Mouse (Mus musculus) testis, adult 2 months (tissue): ENCODE results near the gene Klhl20.

Experiments used
- CTCF ChIP-seq: fragments of 200-500 bp; IDR thresholded peaks from 2 replicates; pipeline ENCODE4 v1.5.1; 2012; ENCODE audit warnings: low read depth, mild to moderate bottlenecking, inconsistent platforms, low read length, moderate library complexity; ENCODE audit not compliant: control insufficient read depth, insufficient read depth, insufficient replicate concordance
- POLR2A ChIP-seq: fragments of 200-500 bp; IDR thresholded peaks from 2 replicates; pipeline ENCODE4 v1.6.1; 2012; ENCODE audit warnings: low read depth, mild to moderate bottlenecking, inconsistent platforms, low read length, moderate library complexity; ENCODE audit not compliant: control insufficient read depth

DNA sequence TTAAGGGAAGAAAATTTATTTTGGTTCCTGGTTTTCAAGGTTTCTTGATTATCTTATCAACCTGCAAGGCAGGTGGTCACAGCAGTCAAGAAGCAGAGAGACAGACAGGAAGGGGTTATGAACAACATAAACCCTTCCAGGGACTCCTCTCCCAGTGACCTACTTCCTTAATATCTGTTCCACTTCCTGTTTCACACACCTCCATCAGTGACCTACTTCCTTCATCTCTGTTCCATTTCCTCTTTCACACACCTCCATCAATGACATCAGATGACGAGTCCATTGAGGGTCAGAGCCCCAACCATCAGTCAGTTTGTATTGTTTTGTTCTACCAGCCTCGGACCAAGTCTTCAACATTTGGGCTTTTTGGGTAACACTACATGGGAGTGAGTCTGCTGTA, 8.2 kb upstream of the Klhl20 start:
- TF ChIP-seq POLR2A (no peak), CTCF (no peak)
